Mouse (Mus musculus) liver, embryonic 14.5 days (tissue): Measurements from ENCODE around the gene Ptprr.

Experiments used
- CTCF ChIP-seq: IDR thresholded peaks from 2 replicates; pipeline ENCODE4 v1.5.1; 2016; ENCODE audit warnings: antibody characterized with exemption, low read depth, control low read depth
- EP300 ChIP-seq: IDR thresholded peaks from 2 replicates; pipeline ENCODE4 v1.6.1; 2016; ENCODE audit warnings: antibody characterized with exemption, low read depth

- peak; percentile 30 for TF ChIP-seq CTCF
- TF ChIP-seq EP300, result no peak
Observed at GRCm38 (mm10) chr10:116196596-116197415, 178.8 kb downstream of the Ptprr start.
